14 mouse cellular contexts compared by ENCODE assay signal in genomic region chr17:44121366-44122100, GRCm38 (mm10). TPM values are rescaled to one million over a fixed set of nuclear protein-coding genes. Genes with fewer than 3 reads are reported as not detected.
DNase-seq lines count a peak whose midpoint lies in the region; ATAC-seq lines count a peak whose summit lies in the region.
"Had no signal": no experiment of that assay in that cellular context is flagged by ENCODE, and none has a peak within 500 bp of the region (broad histone marks: within the 10 kb centered on the region; RNA-seq: fewer than 3 reads in every experiment).

No protein-coding gene starts in this region.

- H3K4me2 ChIP-seq in kidney, embryonic 14.5 days (replicated peaks; ENCODE audit: low read depth, low read length) = no peak overlapping the region
- no peak overlapping the region for H3K4me2 ChIP-seq in forebrain, embryonic 14.5 days (ENCODE audit: low read length)
- H3K4me2 ChIP-seq in heart, embryonic 11.5 days = no peak overlapping the region
- H3K4me2 ChIP-seq: forebrain, embryonic 15.5 days; limb, embryonic 12.5 days had no signal

- no peak overlapping the region for H3K27ac ChIP-seq in kidney, embryonic 14.5 days (ENCODE audit: low read depth, low read length)
- H3K27ac ChIP-seq in forebrain, embryonic 14.5 days (ENCODE audit: low read depth, low read length) = no peak overlapping the region
- no peak overlapping the region for H3K27ac ChIP-seq in heart, embryonic 11.5 days (ENCODE audit: low read depth, low read length)
- H3K27ac ChIP-seq: forebrain, embryonic 15.5 days; limb, embryonic 12.5 days; macrophage had no signal

- WGBS in kidney, embryonic 14.5 days = 72% methylated on average over 12 of the region's 12 CpGs
- WGBS in forebrain, embryonic 14.5 days = 72% methylated on average over 12 of the region's 12 CpGs
- 68% methylated on average over 12 of the region's 12 CpGs for WGBS in heart, embryonic 11.5 days (ENCODE audit: insufficient replicate concordance)

- no peak overlapping the region for H3K4me3 ChIP-seq in kidney, embryonic 14.5 days (ENCODE audit: low read length)
- H3K4me3 ChIP-seq in forebrain, embryonic 14.5 days (ENCODE audit: low read depth, low read length) = no peak overlapping the region
- no peak overlapping the region for H3K4me3 ChIP-seq in heart, embryonic 11.5 days (ENCODE audit: low read depth, low read length)
- H3K4me3 ChIP-seq: forebrain, embryonic 15.5 days; limb, embryonic 12.5 days had no signal

- no peaks in the 10 kb centered on the region for H3K36me3 ChIP-seq in kidney, embryonic 14.5 days (ENCODE audit: control insufficient read depth, insufficient read depth, low read length)
- no peaks in the 10 kb centered on the region for H3K36me3 ChIP-seq in forebrain, embryonic 14.5 days (ENCODE audit: control insufficient read depth, insufficient read depth, low read length)
- no peaks in the 10 kb centered on the region for H3K36me3 ChIP-seq in heart, embryonic 11.5 days (ENCODE audit: control insufficient read depth, insufficient read depth, low read length)
- H3K36me3 ChIP-seq: forebrain, embryonic 15.5 days; limb, embryonic 12.5 days had no signal

- no peaks in the 10 kb centered on the region for H3K27me3 ChIP-seq in kidney, embryonic 14.5 days (ENCODE audit: control insufficient read depth, insufficient read depth, low read length)
- no peaks in the 10 kb centered on the region for H3K27me3 ChIP-seq in forebrain, embryonic 14.5 days (replicated peaks; ENCODE audit: control insufficient read depth, insufficient read depth, low read length)
- no peaks in the 10 kb centered on the region for H3K27me3 ChIP-seq in heart, embryonic 11.5 days (ENCODE audit: control insufficient read depth, insufficient read depth, low read length)
- H3K27me3 ChIP-seq: forebrain, embryonic 15.5 days; limb, embryonic 12.5 days had no signal

- peak; percentile 25 for DNase-seq in retina, postnatal 1 day
- DNase-seq in retina, embryonic 14.5 days (ENCODE audit: low spot score) = no peak
- peak; percentile 63 for DNase-seq in CD4-positive, CD25-positive, alpha-beta regulatory T cell, adult 2 months (ENCODE audit: low read depth, low spot score)
- DNase-seq in brain, adult 2 months (ENCODE audit: low read depth, low spot score) = peak; percentile 65
- DNase-seq in induced T-regulatory cell, adult 2 months (ENCODE audit: low read depth) = peak; percentile 62
- DNase-seq in forebrain, embryonic 14.5 days (ENCODE audit: low spot score) = no peak
- DNase-seq: cerebellum, adult 18-20 months; right cerebral cortex, postnatal 25 days had no signal

- no peaks in the 10 kb centered on the region for H3K9me3 ChIP-seq in kidney, embryonic 14.5 days (ENCODE audit: control insufficient read depth, low read length)
- no peaks in the 10 kb centered on the region for H3K9me3 ChIP-seq in forebrain, embryonic 14.5 days (replicated peaks; ENCODE audit: control insufficient read depth, low read length)
- no peaks in the 10 kb centered on the region for H3K9me3 ChIP-seq in heart, embryonic 11.5 days (replicated peaks; ENCODE audit: control insufficient read depth, low read length)
- H3K9me3 ChIP-seq: forebrain, embryonic 15.5 days; limb, embryonic 12.5 days had no signal

- no peak overlapping the region for H3K9ac ChIP-seq in kidney, embryonic 14.5 days (ENCODE audit: low read depth, low read length)
- H3K9ac ChIP-seq in forebrain, embryonic 14.5 days (ENCODE audit: low read length) = no peak overlapping the region
- no peak overlapping the region for H3K9ac ChIP-seq in heart, embryonic 11.5 days (ENCODE audit: low read depth, low read length)
- H3K9ac ChIP-seq: forebrain, embryonic 15.5 days; limb, embryonic 12.5 days had no signal

- no peaks in the 10 kb centered on the region for H3K4me1 ChIP-seq in kidney, embryonic 14.5 days (ENCODE audit: control insufficient read depth, insufficient read depth, low read length)
- H3K4me1 ChIP-seq in forebrain, embryonic 14.5 days (ENCODE audit: control insufficient read depth, insufficient read depth, low read length) = no peaks in the 10 kb centered on the region
- no peaks in the 10 kb centered on the region for H3K4me1 ChIP-seq in heart, embryonic 11.5 days (ENCODE audit: control insufficient read depth, insufficient read depth, low read length)
- H3K4me1 ChIP-seq: forebrain, embryonic 15.5 days had no signal

- no peak for ATAC-seq in kidney, embryonic 14.5 days (ENCODE audit: low FRiP score, low TSS enrichment)
- no peak for ATAC-seq in forebrain, embryonic 14.5 days
- no peak for ATAC-seq in heart, embryonic 11.5 days (replicated peaks; ENCODE audit: insufficient number of reproducible peaks, low FRiP score, low TSS enrichment)
- ATAC-seq: forebrain, embryonic 15.5 days; intestine, embryonic 16.5 days had no signal

RNA-seq across cellular contexts. Expression of gene Enpp4, which starts 15.9 kb away (rescaled TPM):
- polyA plus RNA-seq in kidney, embryonic 14.5 days (2014; fragmentation: Nextera tagmentation; extraction: Ambion mirVana) = 3.0 and 5.4 TPM in 2 replicates
- polyA plus RNA-seq in forebrain, embryonic 14.5 days (2014; fragmentation: Nextera tagmentation; extraction: Ambion mirVana) = 4.4 and 4.5 TPM in 2 replicates
- polyA plus RNA-seq in heart, embryonic 11.5 days (2014; fragmentation: Nextera tagmentation; extraction: Ambion mirVana) = 6.8 and 8.3 TPM in 2 replicates

RNA-seq across cellular contexts. Expression of gene Enpp5, which starts 42.9 kb away (rescaled TPM):
- 11.8 and 12.5 TPM in 2 replicates for polyA plus RNA-seq in kidney, embryonic 14.5 days (2014; fragmentation: Nextera tagmentation; extraction: Ambion mirVana)
- 38.4 and 49.6 TPM in 2 replicates for polyA plus RNA-seq in forebrain, embryonic 14.5 days (2014; fragmentation: Nextera tagmentation; extraction: Ambion mirVana)
- polyA plus RNA-seq in heart, embryonic 11.5 days (2014; fragmentation: Nextera tagmentation; extraction: Ambion mirVana) = 7.8 and 10.0 TPM in 2 replicates

Comparison
In these comparisons a context has a peak if more than half of its experiments do, and no peak if none do; other contexts are left out.
1. DNase-seq: peak in retina, postnatal 1 day (single experiment), CD4-positive, CD25-positive, alpha-beta regulatory T cell, adult 2 months (single experiment), brain, adult 2 months (single experiment) and induced T-regulatory cell, adult 2 months (single experiment); none in retina, embryonic 14.5 days (single experiment) and forebrain, embryonic 14.5 days (single experiment).